Mouse (Mus musculus): ENCODE results near the gene Aff1. TPM values are rescaled to one million over a fixed set of nuclear protein-coding genes. Genes with fewer than 3 reads are reported as not detected.
A peak's percentile ranks its signal among the peaks of the same experiment; 100 is the strongest.

Gene Aff1
- polyA plus RNA-seq, 1 experiment from 2014 or later: 9.9 TPM

- 0 out of 2 replicates have a peak, but pooled peaks cover 2% of the 10 kb centered on the region for H3K27me3 ChIP-seq (ENCODE audit: control insufficient read depth, insufficient read depth, low read length)
- peaks cover 29% of the 10 kb centered on the region for H3K36me3 ChIP-seq (ENCODE audit: control insufficient read depth, insufficient read depth, low read length)
- H3K4me2 ChIP-seq (ENCODE audit: low read length): peak overlapping the region; percentile 59
- H3K9ac ChIP-seq (ENCODE audit: low read length): no peak overlapping the region; the same call in 1 of the 2 replicates
- 14% methylated on average over 8 of the region's 8 CpGs for WGBS
- ATAC-seq (ENCODE audit: insufficient number of reproducible peaks, insufficient read depth, low FRiP score, low read depth): peak; percentile 89
- no peak overlapping the region for H3K4me3 ChIP-seq (ENCODE audit: control insufficient read depth in 1 of 2, insufficient read depth in 1 of 2, low read depth in 1 of 2, low read length in 2 of 2)
- peaks cover 17 to 22% of the 10 kb centered on the region in 2 experiments for H3K4me1 ChIP-seq (ENCODE audit: control insufficient read depth in 2 of 2, insufficient read depth in 2 of 2, low read length in 2 of 2)
- H3K27ac ChIP-seq (replicated peaks in 1 of 2; ENCODE audit: control insufficient read depth in 1 of 2, insufficient read depth in 1 of 2, low read depth in 2 of 2, low read length in 2 of 2): peak overlapping the region; percentile 84 to 88
- no peaks in the 10 kb centered on the region for H3K9me3 ChIP-seq (ENCODE audit: control insufficient read depth, low read length)
Measured at GRCm38 (mm10) chr5:103828729-103829128, 136.6 kb downstream of the Aff1 start.

- 57% methylated on average over 12 of the region's 12 CpGs for WGBS
- Histone ChIP-seq H3K4me1 (ENCODE audit: control insufficient read depth in 2 of 2, insufficient read depth in 2 of 2, low read length in 2 of 2) (peaks cover 20 to 26% of the 10 kb centered on the region in 2 experiments), H3K9ac (ENCODE audit: low read length) (no peak overlapping the region), H3K27ac (replicated peaks in 1 of 2; ENCODE audit: control insufficient read depth in 1 of 2, insufficient read depth in 1 of 2, low read depth in 2 of 2, low read length in 2 of 2) (peak overlapping the region; percentile 84 to 88), H3K27me3 (ENCODE audit: control insufficient read depth, insufficient read depth, low read length) (0 out of 2 replicates have a peak, but pooled peaks cover 2% of the 10 kb centered on the region), H3K9me3 (ENCODE audit: control insufficient read depth, low read length) (no peaks in the 10 kb centered on the region), H3K4me2 (ENCODE audit: low read length) (peak overlapping the region; percentile 59), H3K36me3 (ENCODE audit: control insufficient read depth, insufficient read depth, low read length) (peaks cover 33% of the 10 kb centered on the region), H3K4me3 (ENCODE audit: control insufficient read depth in 1 of 2, insufficient read depth in 1 of 2, low read depth in 1 of 2, low read length in 2 of 2) (no peak overlapping the region)
- no peak for ATAC-seq (ENCODE audit: insufficient number of reproducible peaks, insufficient read depth, low FRiP score, low read depth)
Measured at GRCm38 (mm10) chr5:103829158-103829557, 137.0 kb downstream of the Aff1 start.

GRCm38 (mm10) chr5:103830886-103831285 is 138.7 kb downstream of the Aff1 start:
- Histone ChIP-seq H3K9me3 (ENCODE audit: control insufficient read depth, low read length) (no peaks in the 10 kb centered on the region), H3K4me3 (ENCODE audit: control insufficient read depth in 1 of 2, insufficient read depth in 1 of 2, low read depth in 1 of 2, low read length in 2 of 2) (no peak overlapping the region), H3K27ac (replicated peaks in 1 of 2; ENCODE audit: control insufficient read depth in 1 of 2, insufficient read depth in 1 of 2, low read depth in 2 of 2, low read length in 2 of 2) (no peak overlapping the region), H3K36me3 (ENCODE audit: control insufficient read depth, insufficient read depth, low read length) (peaks cover 36% of the 10 kb centered on the region), H3K9ac (ENCODE audit: low read length) (no peak overlapping the region), H3K4me1 (ENCODE audit: control insufficient read depth in 2 of 2, insufficient read depth in 2 of 2, low read length in 2 of 2) (peaks cover 24 to 37% of the 10 kb centered on the region in 2 experiments), H3K27me3 (ENCODE audit: control insufficient read depth, insufficient read depth, low read length) (0 out of 2 replicates have a peak, but pooled peaks cover 2% of the 10 kb centered on the region), H3K4me2 (ENCODE audit: low read length) (no peak overlapping the region)
- no peak for ATAC-seq (ENCODE audit: insufficient number of reproducible peaks, insufficient read depth, low FRiP score, low read depth)
- WGBS: 88% methylated on average over 1 of the region's 1 CpGs

GRCm38 (mm10) chr5:103835471-103836147 is 143.4 kb downstream of the Aff1 start:
- no peak overlapping the region for H3K4me3 ChIP-seq (ENCODE audit: control insufficient read depth in 1 of 2, insufficient read depth in 1 of 2, low read depth in 1 of 2, low read length in 2 of 2)
- WGBS: 64% methylated on average over 15 of the region's 15 CpGs
- H3K9me3 ChIP-seq (ENCODE audit: control insufficient read depth, low read length): no peaks in the 10 kb centered on the region
- H3K36me3 ChIP-seq (ENCODE audit: control insufficient read depth, insufficient read depth, low read length): peaks cover 14% of the 10 kb centered on the region
- H3K27ac ChIP-seq (replicated peaks in 1 of 2; ENCODE audit: control insufficient read depth in 1 of 2, insufficient read depth in 1 of 2, low read depth in 2 of 2, low read length in 2 of 2): no peak overlapping the region
- ATAC-seq (ENCODE audit: insufficient number of reproducible peaks, insufficient read depth, low FRiP score, low read depth): no peak; the same call in 1 of the 2 replicates
- H3K4me2 ChIP-seq (ENCODE audit: low read length): no peak overlapping the region
- H3K27me3 ChIP-seq (ENCODE audit: control insufficient read depth, insufficient read depth, low read length): 0 out of 2 replicates have a peak, but pooled peaks cover 2% of the 10 kb centered on the region
- no peak overlapping the region for H3K9ac ChIP-seq (ENCODE audit: low read length)
- H3K4me1 ChIP-seq (ENCODE audit: control insufficient read depth in 2 of 2, insufficient read depth in 2 of 2, low read length in 2 of 2): peaks cover 29 to 41% of the 10 kb centered on the region in 2 experiments

GRCm38 (mm10) chr5:103836148-103836784 is 144.1 kb downstream of the Aff1 start:
- ATAC-seq (ENCODE audit: insufficient number of reproducible peaks, insufficient read depth, low FRiP score, low read depth): no peak
- H3K27me3 ChIP-seq (ENCODE audit: control insufficient read depth, insufficient read depth, low read length): 0 out of 2 replicates have a peak, but pooled peaks cover 2% of the 10 kb centered on the region
- WGBS: 56% methylated on average over 10 of the region's 11 CpGs
- H3K4me3 ChIP-seq (ENCODE audit: control insufficient read depth in 1 of 2, insufficient read depth in 1 of 2, low read depth in 1 of 2, low read length in 2 of 2): no peak overlapping the region
- H3K9ac ChIP-seq (ENCODE audit: low read length): no peak overlapping the region
- H3K9me3 ChIP-seq (ENCODE audit: control insufficient read depth, low read length): no peaks in the 10 kb centered on the region
- H3K4me2 ChIP-seq (ENCODE audit: low read length): no peak overlapping the region
- H3K27ac ChIP-seq (replicated peaks in 1 of 2; ENCODE audit: control insufficient read depth in 1 of 2, insufficient read depth in 1 of 2, low read depth in 2 of 2, low read length in 2 of 2): no peak overlapping the region
- H3K36me3 ChIP-seq (ENCODE audit: control insufficient read depth, insufficient read depth, low read length): peaks cover 18% of the 10 kb centered on the region
- H3K4me1 ChIP-seq (ENCODE audit: control insufficient read depth in 2 of 2, insufficient read depth in 2 of 2, low read length in 2 of 2): peaks cover 29 to 41% of the 10 kb centered on the region in 2 experiments

GRCm38 (mm10) chr5:103838550-103839264 is 146.5 kb downstream of the Aff1 start:
- Histone ChIP-seq H3K9me3 (ENCODE audit: control insufficient read depth, low read length) (no peaks in the 10 kb centered on the region), H3K27me3 (ENCODE audit: control insufficient read depth, insufficient read depth, low read length) (no peaks in the 10 kb centered on the region), H3K4me2 (ENCODE audit: low read length) (no peak overlapping the region), H3K4me3 (ENCODE audit: control insufficient read depth in 1 of 2, insufficient read depth in 1 of 2, low read depth in 1 of 2, low read length in 2 of 2) (no peak overlapping the region), H3K9ac (ENCODE audit: low read length) (no peak overlapping the region), H3K4me1 (ENCODE audit: control insufficient read depth in 2 of 2, insufficient read depth in 2 of 2, low read length in 2 of 2) (peaks cover 28 to 41% of the 10 kb centered on the region in 2 experiments), H3K36me3 (ENCODE audit: control insufficient read depth, insufficient read depth, low read length) (peaks cover 37% of the 10 kb centered on the region), H3K27ac (replicated peaks in 1 of 2; ENCODE audit: control insufficient read depth in 1 of 2, insufficient read depth in 1 of 2, low read depth in 2 of 2, low read length in 2 of 2) (peak overlapping the region; percentile 37 to 68; a peak in 2 of 4 replicates)
- 84% methylated on average over 15 of the region's 15 CpGs for WGBS
- ATAC-seq (ENCODE audit: insufficient number of reproducible peaks, insufficient read depth, low FRiP score, low read depth): 0 out of 2 replicates have a peak, but pooled peaks have one; percentile 42

GRCm38 (mm10) chr5:103839265-103839626 is 147.1 kb downstream of the Aff1 start:
- peaks cover 37% of the 10 kb centered on the region for H3K36me3 ChIP-seq (ENCODE audit: control insufficient read depth, insufficient read depth, low read length)
- whole genome bisulfite sequencing: 54% methylated on average over 3 of the region's 3 CpGs
- H3K27ac ChIP-seq (replicated peaks in 1 of 2; ENCODE audit: control insufficient read depth in 1 of 2, insufficient read depth in 1 of 2, low read depth in 2 of 2, low read length in 2 of 2): peak overlapping the region; percentile 37 to 68; a peak in 3 of 4 replicates
- no peaks in the 10 kb centered on the region for H3K9me3 ChIP-seq (ENCODE audit: control insufficient read depth, low read length)
- H3K4me1 ChIP-seq (ENCODE audit: control insufficient read depth in 2 of 2, insufficient read depth in 2 of 2, low read length in 2 of 2): peaks cover 25 to 36% of the 10 kb centered on the region in 2 experiments
- H3K9ac ChIP-seq (ENCODE audit: low read length): no peak overlapping the region
- H3K4me3 ChIP-seq (ENCODE audit: control insufficient read depth in 1 of 2, insufficient read depth in 1 of 2, low read depth in 1 of 2, low read length in 2 of 2): no peak overlapping the region
- no peak overlapping the region for H3K4me2 ChIP-seq (ENCODE audit: low read length)
- no peaks in the 10 kb centered on the region for H3K27me3 ChIP-seq (ENCODE audit: control insufficient read depth, insufficient read depth, low read length)
- 0 out of 2 replicates have a peak, but pooled peaks have one; percentile 10 for ATAC-seq (ENCODE audit: insufficient number of reproducible peaks, insufficient read depth, low FRiP score, low read depth)

All from heart, embryonic 14.5 days (tissue).